Mouse (Mus musculus) spleen, adult 2 months (tissue): Measurements from ENCODE around the gene Frrs1. TPM values are rescaled to one million over a fixed set of nuclear protein-coding genes. Genes with fewer than 3 reads are reported as not detected.

Source experiments
- DNase-seq, 2 experiments: peaks; one replicate each; pipeline versions ENCODE4 v3.0.0 to v3.0.0-alpha.2; 2012 to 2021; ENCODE audit warnings: low spot score in 2 of 2, low read depth in 1 of 2
- H3K27ac ChIP-seq: fragments of 200-500 bp; 2 replicates; pipeline ENCODE4 v1.5.1; 2012; ENCODE audit warnings: low read length, inconsistent platforms; ENCODE audit not compliant: insufficient read depth
- H3K27me3 ChIP-seq: fragments of 200-500 bp; 2 replicates; pipeline ENCODE4 v1.6.1; 2012; ENCODE audit warnings: mild to moderate bottlenecking, moderate library complexity, low read length, inconsistent platforms; ENCODE audit not compliant: control insufficient read depth, insufficient read depth
- H3K36me3 ChIP-seq: fragments of 200-500 bp; 2 replicates; pipeline ENCODE4 v1.6.1; 2012; ENCODE audit warnings: mild to moderate bottlenecking, low read length, inconsistent platforms; ENCODE audit not compliant: control insufficient read depth, insufficient read depth
- H3K4me1 ChIP-seq: fragments of 200-500 bp; 2 replicates; pipeline ENCODE4 v1.6.1; 2011; ENCODE audit warnings: inconsistent platforms; ENCODE audit not compliant: control insufficient read depth, insufficient read depth, insufficient read length
- H3K4me3 ChIP-seq: fragments of 200-500 bp; 2 replicates; pipeline ENCODE4 v1.5.1; 2011; ENCODE audit warnings: mild to moderate bottlenecking, inconsistent platforms; ENCODE audit not compliant: insufficient read depth, insufficient read length; ENCODE audit errors: extremely low read depth
- CTCF ChIP-seq: fragments of 200-500 bp; IDR thresholded peaks from 2 replicates; pipeline ENCODE4 v1.5.1; 2011; ENCODE audit warnings: mild to moderate bottlenecking, inconsistent platforms; ENCODE audit not compliant: insufficient read depth, insufficient read length, insufficient replicate concordance; ENCODE audit errors: extremely low read depth
- POLR2A ChIP-seq: fragments of 200-500 bp; IDR thresholded peaks from 2 replicates; pipeline ENCODE4 v1.6.1; 2011; ENCODE audit warnings: low read depth, low read length, inconsistent platforms
- WGBS: fragments of 180-500 bp; shearing (Covaris S2); methylation state at CpG from one replicate; pipeline ENCODE4 v1.1.7; 2018; 5-methylcytosine and 5-hydroxymethylcytosine counted together
- polyA plus RNA-seq: library from polyadenylated mRNA; depleted of rRNA; stranded (reverse); fragments of >200 nt; gene quantifications from 2 replicates; pipeline ENCODE4 v1.2.3, GENCODE M21; 2012

Frrs1 gene
- polyA plus RNA-seq, 1 experiment = 11.5 TPM

DNA sequence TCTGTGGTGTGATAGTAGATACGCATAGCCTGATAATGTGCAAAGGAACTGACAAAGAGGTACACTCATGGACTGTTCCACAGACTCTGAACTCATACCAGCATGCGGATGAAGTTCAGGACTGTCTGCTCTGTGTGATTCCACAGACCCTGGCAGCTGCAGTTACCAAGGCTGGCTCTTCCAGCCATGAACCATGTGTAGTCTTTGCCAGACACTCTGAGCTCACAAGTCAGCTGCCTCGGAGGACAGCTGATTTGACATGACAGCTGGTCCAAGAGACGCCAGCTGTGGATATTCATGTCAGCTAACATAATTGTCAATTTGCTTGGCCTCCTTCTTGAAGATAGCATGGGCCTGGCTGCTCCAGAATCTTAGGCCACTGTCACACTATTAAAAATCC is 69.7 kb downstream of the Frrs1 start:
- DNase-seq = no peak
- 91% methylated on average over 4 of the region's 4 CpGs for WGBS
- Histone ChIP-seq H3K36me3 (no peaks in the 10 kb centered on the region), H3K4me1 (no peaks in the 10 kb centered on the region), H3K27me3 (no peaks in the 10 kb centered on the region), H3K4me3 (no peak overlapping the region), H3K27ac (no peak overlapping the region)
- no peak for TF ChIP-seq CTCF
- TF ChIP-seq POLR2A = no peak

DNA sequence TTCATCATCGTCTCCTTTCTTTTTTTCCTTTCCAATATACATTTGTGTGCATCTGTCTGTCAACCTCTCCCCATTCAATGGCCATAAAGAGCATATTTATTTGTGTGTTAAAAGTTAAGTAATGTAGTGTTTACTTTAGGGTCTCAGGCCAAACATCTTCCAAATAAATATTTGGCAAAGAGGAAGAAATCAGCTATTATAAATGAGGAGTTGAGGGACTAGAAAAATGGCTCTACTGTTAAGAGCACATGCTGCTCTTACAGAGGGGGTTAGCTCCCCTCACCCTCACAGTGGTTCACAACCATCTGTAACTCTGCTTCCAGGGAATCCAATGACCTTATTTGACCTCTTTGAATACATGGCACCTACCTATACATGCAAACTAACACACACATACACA is 73.9 kb downstream of the Frrs1 start:
- no peak for DNase-seq
- Histone ChIP-seq H3K36me3 (no peaks in the 10 kb centered on the region), H3K4me3 (no peak overlapping the region), H3K27ac (no peak overlapping the region), H3K4me1 (no peaks in the 10 kb centered on the region), H3K27me3 (no peaks in the 10 kb centered on the region)
- TF ChIP-seq CTCF (no peak), POLR2A (no peak)
- WGBS = 83% methylated on average over 1 of the region's 1 CpGs

DNA sequence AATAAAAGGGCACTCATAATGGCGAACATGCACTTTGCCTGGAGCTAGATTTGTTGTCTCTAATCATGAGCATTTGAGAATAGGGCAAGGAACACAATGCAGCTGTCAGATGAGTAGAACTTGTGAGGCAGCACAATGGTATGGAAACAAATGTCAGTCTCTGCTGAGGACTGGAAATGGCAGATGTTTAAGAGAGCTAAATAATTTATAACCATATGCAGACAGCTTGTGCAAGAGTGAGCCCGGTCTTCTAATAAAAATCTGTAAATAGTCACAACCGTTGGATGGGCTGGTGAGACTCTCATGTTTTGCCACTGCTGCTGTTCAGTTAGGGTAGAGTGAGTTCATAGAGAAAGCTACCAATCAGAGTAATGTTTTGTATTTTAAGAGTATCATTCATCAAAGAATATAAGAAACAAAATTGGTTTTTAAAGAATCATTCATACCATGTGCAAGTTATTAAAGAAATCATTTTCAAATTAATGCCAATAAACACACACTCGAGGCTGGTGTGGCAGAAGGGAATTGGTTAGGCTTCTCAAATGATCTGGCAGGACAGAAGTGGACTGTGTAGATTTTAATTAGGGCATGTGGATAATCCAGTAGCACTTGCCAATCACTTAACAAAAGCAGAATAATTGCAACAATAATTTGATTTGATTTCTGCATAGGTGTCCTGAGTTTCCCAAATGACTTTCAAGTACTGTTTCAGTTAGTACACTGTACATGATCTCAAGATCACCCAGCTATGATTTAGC is 77.8 kb downstream of the Frrs1 start:
- no peak for TF ChIP-seq POLR2A
- no peak for TF ChIP-seq CTCF

DNA sequence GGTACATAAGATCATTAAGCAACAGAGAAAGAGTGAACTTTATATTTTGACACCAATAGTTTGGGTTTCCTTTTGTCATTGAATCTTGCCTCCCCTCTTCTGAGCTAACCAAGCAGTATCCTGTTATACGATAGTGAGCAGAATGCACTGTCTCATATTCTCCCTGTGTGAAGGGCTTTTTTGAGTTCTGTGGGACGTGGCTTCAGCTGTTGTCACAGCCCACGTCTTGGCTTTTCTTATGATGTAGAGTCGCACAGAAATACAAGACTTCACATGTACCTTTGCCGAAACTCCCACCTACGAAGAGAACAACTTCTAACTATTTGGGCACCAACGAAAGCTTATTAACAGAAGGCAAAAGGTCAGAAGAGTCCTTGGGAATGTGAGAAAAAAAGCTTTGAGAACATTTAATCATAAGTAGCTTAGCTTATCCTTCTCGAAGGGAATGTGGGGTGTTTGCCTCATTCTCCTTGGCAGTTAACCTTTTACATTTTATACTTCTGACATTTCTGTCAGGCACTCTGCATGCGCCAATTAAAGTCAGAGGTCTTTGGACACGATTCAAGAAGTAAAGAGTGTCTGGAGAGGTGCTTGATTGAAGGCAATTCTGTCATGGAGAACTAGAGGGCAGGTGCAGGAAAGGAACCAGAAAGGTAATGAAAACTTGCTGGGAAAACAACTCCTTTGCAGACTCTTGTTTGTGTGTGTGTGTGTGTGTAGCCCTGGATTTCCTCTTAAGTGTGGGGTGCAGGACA is 81.7 kb downstream of the Frrs1 start:
- H3K27me3 ChIP-seq = no peaks in the 10 kb centered on the region
- H3K4me1 ChIP-seq = no peaks in the 10 kb centered on the region
- no peak for DNase-seq
- H3K36me3 ChIP-seq = no peaks in the 10 kb centered on the region
- 85% methylated on average over 10 of the region's 10 CpGs for WGBS
- H3K27ac ChIP-seq = no peak overlapping the region
- TF ChIP-seq CTCF (no peak), POLR2A (no peak)
- H3K4me3 ChIP-seq = no peak overlapping the region

More for the DNA sequence above, 77.8 kb downstream of the Frrs1 start:
- Histone ChIP-seq H3K4me1 (no peaks in the 10 kb centered on the region), H3K4me3 (no peak overlapping the region), H3K36me3 (no peaks in the 10 kb centered on the region), H3K27me3 (no peaks in the 10 kb centered on the region), H3K27ac (no peak overlapping the region)
- WGBS = 83% methylated on average over 4 of the region's 4 CpGs
- no peak for DNase-seq

DNA sequence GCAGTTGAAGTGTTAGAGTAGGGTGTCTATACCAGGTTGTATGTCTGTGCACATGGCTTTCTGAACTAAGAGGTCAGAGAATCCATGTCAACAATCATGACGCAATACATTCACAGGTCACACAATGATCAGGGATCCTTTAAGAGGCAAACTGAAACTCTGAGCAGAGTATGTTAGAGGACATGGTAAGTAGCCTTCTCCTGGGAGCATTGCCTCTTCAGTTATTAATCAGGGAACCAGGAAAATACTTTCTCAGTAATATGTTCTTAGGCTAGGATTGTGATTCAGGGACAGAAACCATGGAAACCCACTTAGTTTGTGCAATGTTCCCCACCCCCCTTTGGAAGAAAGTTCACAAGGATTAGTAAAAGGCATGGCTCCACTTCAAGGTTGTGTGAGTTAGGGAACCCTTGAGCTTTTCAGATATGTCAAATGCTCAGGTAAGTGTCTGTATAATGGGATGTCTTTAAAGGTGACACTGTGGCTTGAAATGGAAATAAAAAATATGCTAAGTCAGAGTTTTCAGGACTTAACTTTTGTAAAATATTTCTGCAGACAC is 82.4 kb downstream of the Frrs1 start:
- no peak overlapping the region for H3K27ac ChIP-seq
- no peaks in the 10 kb centered on the region for H3K27me3 ChIP-seq
- no peak for DNase-seq
- no peak overlapping the region for H3K4me3 ChIP-seq
- 94% methylated on average over 1 of the region's 1 CpGs for whole genome bisulfite sequencing
- TF ChIP-seq POLR2A (no peak), CTCF (no peak)
- H3K4me1 ChIP-seq = no peaks in the 10 kb centered on the region
- no peaks in the 10 kb centered on the region for H3K36me3 ChIP-seq

DNA sequence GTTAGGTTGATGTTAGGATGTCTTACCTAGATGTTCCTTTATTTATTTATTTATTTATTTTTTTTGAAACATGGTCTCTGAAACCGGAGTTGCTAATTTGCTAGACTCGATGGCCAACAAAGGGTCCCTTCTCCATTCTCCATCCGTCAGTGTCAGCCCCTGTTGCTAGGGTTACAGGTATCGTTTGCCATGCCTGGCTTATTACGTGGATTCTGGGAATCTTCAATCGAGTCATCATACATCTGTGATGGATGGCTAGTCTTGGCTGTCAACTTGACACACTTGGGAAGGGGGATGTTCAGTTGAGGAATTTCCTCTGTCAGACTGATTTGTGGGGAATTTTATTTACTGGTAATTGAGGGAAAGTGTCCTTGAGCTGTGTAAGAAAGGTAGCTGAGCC is 83.5 kb downstream of the Frrs1 start:
- WGBS = 92% methylated on average over 6 of the region's 6 CpGs
- no peak overlapping the region for H3K27ac ChIP-seq
- H3K36me3 ChIP-seq = no peaks in the 10 kb centered on the region
- H3K4me3 ChIP-seq = no peak overlapping the region
- TF ChIP-seq POLR2A (no peak), CTCF (no peak)
- no peak for DNase-seq
- no peaks in the 10 kb centered on the region for H3K27me3 ChIP-seq
- no peaks in the 10 kb centered on the region for H3K4me1 ChIP-seq
